Mouse (Mus musculus) right cerebral cortex, adult 18-20 months (tissue): Measurements from ENCODE around the gene Msx2.
A peak's percentile ranks its signal among the peaks of the same experiment; 100 is the strongest.

Experiments
- DNase-seq: peaks from one replicate; pipeline ENCODE4 v3.0.0; 2022; ENCODE audit warnings: mixed read lengths

The Msx2 gene

DNA sequence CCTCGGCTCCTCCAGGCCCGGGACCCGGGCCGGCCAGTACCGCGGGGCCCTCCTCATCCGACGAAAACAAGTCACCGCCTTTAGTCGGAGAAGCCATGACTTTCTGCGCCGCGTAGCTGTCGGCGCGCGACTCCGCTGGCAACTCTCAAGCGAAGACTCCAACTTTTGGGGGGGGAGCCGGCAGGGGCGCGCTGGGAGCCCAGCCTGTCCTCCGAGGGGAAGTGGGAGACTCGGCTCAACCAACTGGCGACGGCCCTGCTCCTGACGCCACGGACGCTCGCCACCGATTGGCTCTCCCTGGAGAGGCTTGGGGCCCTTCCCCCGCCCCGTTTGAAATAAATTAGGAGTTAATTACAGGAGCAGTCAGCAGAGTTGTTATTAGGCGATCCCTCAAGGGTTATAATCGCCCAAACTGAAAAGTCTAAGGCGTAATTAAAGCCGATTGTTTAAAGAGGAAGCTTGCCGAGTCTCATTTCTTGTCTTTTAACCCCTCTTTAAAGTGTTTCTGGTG, at the start of gene Msx2:
Msx2 (minus strand) TSS at position 461 of the 511 bp plus-strand sequence.
- peak; percentile 39 for DNase-seq

DNA sequence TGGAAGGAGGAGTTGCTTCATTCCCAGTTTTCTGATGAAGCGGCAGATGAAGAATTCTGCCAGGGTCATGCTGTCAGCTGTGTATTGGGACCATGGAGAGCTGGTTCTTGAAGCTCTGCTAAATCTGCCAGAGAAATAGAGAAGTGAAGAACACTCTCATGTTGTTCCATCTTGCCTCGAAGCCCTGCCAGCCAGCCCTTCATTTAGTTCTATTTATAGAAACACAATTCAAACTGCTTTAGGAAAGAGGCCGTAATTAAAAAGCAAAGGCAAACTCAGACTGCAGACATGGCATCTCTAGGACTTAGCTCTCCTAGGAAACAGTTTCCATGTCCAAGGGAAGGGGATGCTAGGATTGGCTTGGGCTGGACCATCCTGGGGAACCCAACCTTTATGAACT, 48.6 kb upstream of the Msx2 start:
- no peak for DNase-seq

DNA sequence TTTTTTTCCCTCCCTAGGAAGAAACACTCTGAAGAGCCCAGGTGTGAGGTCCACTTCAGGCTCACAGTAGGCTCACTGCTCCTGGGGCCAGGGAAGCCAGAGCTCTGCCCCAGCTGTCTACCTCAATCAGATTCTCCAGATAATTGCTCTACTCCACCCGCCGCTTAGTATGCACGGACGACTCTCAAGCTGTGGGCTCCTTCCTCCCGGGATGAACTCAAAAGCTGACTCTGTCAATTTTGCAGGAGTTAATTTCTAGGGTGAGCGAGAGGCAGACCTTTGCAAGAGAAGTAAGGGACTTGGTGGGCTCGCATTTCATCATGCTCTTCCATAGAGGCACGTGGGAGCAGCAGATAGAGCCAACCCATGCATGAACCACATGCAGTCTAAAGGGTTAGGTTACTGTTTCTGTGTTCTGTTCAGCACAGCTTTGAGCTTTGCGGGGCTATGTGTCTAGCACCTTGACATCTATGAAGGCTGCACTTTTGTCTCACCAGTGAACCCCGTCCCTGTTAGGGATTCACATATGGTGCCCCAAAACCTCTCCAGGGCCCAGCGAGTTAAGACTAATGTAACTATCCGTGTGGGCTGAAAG, 47.6 kb upstream of the Msx2 start:
- DNase-seq, result no peak

DNA sequence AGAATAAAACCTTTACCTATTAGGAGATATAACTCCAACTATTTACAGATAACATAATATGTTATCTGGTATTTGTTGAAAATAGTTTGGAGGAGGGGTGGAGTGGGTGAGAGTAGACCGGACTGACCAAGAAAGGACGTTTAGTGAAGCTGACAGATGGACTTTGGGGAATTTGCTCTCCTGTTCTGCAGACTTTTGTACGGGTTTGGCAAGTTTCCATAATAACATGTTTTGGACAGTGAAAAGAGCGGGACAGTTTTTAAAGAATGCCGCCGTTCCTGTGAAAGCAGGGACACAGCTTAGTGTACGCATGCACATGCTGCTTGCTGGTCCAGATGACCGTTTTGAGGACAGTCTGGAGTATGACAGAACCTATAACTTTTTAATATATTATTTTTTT, 46.9 kb upstream of the Msx2 start:
- DNase-seq, result no peak

DNA sequence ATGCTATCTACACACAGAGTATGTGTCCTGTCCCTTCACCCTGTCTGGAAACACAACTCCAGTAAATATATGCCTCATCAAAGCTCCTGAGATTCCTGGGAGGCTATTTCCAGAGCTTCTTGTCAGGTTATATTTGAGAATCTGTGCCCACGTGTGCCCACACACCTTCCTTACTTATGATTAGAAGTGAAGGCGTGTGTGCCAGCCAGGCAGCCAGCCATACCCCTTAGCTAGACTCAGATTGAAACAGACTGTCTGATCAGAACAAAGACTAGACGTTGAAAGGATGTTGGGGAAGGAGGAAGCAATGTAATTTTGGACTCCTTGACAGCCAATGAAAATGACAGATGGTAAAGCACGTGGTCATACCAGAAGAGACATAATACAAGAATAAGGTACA, 45.4 kb upstream of the Msx2 start:
- DNase-seq, result peak; percentile 29

DNA sequence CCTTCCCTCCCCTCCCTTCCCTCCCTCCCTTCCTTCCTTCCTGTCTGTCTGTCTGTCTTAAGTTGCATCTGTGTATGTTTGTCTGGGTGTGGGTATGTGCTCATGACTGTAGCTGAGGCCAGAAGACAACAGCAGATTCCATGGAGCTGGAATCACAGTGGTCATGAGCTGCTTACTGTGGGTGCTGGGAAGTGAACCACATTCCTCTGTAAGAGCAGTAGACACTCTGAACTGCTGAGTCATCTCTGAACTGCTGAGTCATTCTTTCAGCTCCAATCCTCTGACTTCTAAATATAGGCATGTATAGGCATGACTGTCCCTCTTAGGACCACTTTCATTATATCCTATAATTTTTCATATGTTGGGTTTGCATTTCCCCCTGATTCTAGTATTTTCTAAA, 41.7 kb upstream of the Msx2 start:
- no peak for DNase-seq

DNA sequence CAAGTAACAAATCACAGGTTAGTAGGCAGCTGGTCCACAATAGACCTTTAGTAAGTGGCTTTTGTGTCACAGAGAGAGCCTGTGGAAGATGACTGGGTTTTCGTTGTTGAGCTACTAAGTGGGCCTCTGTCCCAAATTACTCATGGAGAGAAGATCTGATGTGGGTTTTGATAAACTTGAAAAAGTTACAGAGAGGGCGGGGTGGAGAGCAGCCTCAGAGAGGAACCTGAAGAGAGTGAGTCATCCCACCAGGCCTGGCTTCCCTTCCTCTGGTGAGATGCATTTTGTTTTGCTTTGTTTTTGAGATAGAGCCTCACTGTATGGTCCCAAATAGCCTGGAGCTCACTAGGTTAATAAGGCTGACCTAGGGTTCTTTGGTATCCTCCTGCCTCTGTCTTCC, 38.5 kb upstream of the Msx2 start:
- DNase-seq, result no peak

DNA sequence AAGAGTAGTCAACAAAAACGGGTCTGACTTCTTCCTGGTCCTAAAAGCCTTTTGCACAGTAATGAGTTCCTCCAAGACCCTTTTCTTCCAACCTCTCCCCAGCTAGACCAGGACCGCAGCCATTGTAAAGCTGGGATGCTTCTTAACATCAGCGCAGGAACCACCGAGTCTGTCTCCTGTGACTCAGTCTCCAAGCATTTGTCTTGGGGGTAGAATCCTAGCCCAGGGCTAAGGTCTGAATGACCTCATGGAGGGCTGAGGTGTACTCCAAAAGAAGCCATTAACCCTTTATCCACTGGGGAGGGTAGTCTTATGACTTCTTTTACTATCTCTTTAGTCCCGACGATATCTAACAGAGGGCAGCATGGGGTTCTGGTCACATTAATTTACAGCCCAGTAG, 29.5 kb upstream of the Msx2 start:
- DNase-seq, result no peak

DNA sequence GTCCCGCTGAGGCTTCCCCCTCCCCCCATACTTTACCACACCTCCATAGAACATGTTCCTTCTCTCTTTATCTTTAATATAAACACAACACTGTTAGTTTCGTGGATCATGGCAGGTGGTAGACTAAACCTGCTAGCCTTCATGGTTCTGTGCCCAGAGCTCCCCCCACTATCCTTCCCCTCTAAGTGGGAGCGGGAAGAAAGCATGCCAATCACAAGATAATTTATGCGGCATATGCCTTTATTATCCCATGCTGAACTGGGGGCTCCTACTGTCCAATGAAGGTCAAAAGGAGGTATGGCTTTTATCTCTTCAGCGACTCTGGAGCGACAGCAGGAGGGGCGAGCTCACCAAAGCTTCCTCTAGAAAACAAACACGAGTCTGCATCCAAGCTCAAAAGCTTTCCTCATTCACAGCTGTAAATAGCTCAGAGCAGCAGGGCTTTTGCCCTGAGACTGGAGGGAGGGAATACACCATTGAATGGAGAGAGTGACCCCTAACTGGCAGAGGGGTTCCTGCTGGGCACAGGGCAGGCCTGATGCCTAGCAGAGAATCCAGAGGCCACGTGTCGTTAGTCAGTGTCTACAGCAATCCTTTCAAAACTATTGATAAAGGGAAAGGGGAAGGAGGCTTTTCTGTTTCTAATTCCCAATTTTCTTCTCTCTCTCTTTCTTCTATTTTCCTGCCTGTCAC, 28.8 kb upstream of the Msx2 start:
- no peak for DNase-seq

DNA sequence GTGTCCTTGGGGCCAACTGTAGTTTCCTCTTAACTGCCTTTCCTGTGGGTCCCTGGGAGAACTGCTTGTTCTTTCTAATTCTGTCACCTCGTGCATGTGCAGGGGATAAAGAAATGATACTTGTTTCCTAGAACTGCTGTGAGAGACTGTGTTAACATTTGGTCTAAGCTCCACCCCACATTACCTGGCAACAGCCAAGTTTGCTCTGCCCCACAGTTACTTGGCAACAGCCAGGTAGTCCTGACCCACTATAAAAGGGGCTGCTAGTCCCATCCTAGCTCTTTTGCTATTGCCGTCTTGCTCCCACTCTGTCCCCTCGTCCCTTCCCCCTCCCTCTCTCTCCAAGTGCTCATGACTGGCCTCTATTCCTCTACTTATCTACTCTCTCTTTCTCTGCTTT, 28.2 kb upstream of the Msx2 start:
- no peak for DNase-seq

DNA sequence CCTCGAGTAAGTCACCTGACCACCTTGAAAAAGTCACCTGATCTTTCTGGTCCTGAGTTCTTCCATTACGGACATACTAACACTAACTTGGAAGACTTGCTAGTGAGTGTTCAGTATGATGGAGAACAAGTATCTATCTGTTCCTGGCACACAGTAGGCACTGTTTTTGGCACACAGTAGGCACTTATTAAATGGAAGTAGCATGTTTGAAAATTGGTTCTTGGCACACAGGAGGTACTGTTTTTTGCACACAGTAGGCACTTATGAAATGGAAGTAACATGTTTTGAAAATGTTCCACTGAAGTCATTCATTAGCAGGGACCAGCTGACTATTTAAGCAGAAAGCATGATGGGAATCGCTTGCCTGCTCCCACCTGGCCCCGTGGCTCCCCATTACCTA, 13.6 kb upstream of the Msx2 start:
- no peak for DNase-seq

DNA sequence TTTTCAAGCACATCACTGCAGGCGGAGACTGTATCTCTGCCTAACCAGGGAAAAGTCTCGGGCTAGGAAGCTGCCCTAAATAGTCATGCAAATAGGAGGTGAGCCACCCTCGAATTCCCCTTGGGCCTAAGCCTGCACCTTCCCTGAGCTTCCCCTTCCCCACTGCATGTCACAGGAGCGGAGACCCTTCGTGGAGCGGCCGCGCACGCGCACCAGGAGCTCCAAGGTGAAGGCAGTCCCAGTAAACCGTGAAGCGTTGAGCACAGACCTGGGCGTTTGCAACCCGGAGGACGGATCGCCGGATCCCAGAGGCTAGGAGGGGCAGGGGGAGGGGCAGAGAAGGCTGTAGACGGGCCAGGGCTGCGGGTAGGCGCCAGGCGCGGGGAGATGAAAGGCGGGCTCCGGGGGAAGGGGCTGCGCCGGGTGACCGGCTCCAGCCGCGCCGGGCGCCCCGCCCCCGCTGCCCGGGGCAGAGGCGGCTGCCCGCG, 2.9 kb upstream of the Msx2 start:
- DNase-seq, result no peak

DNA sequence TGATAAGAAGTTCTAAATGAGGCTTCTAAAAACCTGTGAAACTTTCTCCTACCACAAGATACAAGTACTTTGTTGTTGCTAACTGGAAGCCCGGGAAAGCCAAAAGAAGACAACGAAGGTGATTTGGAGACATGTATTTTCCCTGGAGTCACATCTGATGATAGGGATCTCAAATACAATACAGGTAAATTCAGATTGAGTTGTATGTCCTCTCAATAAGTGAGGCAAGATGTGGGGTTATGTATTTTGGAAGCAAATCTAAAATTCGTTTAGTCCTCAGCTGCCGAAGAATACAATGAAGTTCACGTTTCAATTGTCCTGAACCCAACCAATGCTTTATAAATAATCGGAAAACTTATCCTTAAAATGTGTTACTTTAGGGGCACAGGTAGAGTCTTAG, 1.6 kb upstream of the Msx2 start:
- no peak for DNase-seq

DNA sequence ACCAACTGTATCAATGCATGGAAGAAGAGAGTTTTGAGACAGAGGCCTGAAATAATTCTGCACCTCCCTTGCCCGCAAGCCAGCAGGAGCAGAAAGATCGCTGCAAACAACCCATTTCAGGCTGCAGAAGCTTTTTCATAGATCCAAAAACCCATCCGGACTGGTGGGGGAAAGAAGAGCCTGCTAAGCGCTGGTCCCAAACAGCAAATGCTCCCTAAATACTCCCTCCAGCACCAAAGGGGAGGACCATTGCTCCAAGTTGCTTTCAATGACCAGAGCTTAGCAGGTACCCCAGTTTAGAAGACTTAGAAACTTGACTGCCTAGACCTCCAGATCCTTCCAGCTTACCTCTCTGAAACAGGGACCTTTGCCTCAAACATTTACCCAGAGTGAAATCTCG, 1.1 kb upstream of the Msx2 start:
- no peak for DNase-seq

DNA sequence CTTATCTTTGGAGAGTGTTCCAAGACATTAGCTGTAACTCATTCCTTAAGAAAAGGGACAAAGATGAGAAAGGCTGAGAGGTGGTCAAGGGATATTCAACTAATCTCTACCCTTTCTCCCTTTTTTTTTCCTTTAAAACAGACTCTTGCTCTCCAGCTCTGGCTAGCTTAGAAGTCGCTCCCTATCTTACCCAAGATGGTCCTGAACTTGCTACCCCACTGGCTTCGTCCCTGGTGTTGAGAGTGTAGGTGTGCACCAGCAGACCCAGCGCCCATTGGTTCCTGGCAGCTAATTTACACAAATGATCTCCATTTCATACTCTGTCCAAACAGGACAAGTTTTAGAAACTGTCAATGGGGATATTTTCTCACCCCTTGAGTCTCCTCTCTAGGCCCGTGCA, 417 bp upstream of the Msx2 start:
- DNase-seq, result no peak

DNA sequence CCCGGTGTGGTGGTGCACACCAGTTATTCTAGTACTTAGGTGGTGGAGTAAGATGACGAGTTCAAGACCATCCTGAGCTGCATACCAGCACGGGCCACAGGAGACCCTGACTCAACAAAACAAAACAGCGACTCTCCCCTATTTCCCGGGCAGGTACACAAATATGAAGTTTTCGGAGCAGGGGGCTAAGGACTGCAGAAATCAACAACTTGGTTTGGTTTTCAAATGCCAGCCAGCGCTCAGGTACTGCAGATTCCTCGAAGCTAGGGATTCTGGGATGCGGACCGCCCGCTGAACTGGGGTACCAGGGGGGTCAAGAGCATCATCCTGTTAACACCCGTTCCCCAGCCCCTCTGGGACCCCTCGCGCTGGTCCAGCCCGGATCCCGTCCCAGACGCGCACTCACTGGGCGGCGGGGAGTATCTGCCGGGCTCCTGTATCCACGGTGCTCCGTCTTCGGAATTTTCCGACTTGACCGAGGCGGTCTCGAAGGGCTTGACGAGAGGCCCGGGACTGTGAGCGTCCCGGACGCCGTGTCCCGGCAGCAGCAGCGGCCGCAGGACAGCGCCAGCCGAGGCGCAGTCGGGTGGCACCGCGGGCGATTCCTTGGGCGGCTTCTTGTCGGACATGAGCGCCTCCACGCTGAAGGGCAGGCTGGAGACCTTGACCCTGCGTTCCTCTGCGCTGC, 804 bp downstream of the Msx2 start:
- no peak for DNase-seq

DNA sequence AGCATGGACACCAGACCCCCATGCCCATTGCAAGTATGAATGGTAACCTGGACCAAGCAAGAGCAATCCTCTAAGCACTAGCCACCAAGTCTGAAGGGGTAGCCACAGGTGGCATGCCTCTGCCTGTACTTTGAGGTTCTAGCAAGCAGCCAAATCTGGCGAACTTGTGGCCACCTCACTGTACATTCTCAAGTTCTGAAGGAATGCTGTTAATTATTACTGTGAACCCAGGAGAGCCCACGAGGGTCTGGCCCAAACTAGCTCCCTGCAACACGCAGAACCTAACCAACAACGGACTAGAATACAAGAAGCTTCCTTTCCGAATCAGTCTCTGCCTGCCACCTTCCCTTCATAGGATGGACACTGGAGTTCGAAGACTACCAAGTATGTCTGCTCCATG, 1.5 kb downstream of the Msx2 start:
- no peak for DNase-seq

DNA sequence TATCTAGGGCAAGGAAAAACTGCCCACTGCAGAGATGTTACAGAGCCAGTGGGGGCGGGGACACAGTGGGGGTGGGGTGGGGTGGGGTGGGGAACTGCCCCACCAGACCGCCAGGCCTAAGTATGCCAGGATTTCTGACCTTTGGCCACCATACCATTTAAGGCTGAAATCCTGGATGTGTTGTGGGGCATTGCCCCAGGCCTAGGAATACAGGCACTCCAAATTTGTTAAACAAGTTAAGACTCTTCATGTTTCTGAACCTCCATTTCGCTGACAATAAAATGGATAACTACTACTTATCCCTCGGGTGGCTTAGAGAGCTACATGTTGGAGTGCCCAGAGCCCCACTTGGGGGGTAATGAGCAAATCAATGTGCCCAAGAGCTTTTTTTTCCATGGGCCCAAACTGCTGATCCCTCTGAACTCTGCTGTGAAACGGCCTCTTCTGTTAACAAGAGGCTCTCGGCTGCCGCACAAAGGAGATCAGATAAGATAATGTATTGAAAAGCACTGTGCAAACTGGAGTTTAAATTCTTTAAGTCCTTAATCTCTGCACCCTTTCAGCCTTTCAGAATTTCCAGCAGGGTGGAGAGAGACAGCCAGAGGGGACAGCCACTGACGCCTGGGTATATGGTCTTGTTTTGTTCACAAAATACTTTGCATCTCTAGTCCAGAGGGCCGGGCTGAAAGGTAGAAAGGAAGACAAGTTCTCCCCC, 2.3 kb downstream of the Msx2 start:
- no peak for DNase-seq

DNA sequence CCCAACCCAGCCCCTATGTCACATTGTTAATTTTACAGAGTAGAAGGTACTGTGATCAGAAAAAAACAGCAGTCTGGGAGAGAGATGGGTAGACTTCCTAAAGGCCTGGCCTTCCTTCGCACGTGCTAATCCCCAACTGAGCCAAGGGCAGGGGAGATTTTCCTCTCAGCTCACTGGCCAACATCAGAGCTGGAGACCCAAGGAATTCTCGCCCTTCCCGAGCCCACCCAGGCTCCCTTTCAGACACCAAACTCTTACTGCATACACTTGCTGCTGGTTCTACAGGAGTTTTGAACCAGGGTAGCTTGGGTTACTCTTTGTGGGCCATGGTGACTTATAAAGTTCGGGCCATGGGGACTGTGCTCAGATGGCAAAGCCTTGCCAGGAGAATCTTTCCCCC, 3.1 kb downstream of the Msx2 start:
- no peak for DNase-seq

DNA sequence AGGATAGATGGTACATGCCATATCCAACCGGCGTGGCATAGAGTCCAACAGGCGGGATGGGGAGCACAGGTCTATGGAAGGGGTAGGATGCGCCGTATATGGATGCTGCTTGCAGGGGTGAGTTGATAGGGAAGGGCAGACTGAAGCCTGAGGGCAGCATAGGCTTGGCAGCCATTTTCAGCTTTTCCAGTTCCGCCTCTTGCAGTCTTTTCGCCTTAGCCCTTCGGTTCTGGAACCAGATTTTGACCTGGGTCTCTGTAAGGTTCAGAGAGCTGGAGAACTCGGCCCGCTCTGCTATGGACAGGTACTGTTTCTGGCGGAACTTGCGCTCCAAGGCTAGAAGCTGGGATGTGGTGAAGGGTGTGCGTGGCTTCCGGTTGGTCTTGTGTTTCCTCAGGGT, 4.7 kb downstream of the Msx2 start:
- DNase-seq, result no peak

DNA sequence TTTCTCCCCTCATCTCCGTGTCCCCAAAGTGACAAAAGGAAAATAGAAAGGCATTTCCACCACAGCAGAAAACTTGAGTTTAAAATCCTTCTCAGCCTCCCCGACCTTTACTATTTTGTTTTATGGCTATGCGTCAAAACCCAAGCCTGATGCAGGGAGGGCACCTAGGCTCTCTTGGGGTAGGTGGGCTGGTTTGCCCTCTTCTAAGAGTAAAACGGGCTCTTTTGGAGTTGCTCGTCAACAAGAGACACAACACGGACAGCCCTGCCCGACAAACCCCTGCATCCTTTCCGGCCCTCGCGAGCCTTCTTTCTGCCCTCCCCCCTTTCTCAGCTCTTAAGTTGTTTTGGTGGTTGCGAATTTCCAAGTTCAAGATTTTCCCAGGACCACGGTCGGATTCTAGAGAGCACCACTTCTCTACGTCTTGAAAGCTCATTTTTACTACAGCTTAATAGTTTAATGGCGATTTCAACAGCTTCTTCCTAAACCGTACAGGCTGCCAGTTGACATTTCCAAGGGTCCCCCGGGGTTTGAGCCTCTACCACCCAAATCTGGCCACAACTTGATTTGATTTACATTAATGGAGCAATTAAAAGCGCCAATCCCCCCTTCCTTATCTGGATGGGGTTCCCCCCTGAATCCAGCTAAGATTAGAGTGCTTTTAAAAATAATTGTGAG, 6.5 kb downstream of the Msx2 start:
- DNase-seq, result no peak

DNA sequence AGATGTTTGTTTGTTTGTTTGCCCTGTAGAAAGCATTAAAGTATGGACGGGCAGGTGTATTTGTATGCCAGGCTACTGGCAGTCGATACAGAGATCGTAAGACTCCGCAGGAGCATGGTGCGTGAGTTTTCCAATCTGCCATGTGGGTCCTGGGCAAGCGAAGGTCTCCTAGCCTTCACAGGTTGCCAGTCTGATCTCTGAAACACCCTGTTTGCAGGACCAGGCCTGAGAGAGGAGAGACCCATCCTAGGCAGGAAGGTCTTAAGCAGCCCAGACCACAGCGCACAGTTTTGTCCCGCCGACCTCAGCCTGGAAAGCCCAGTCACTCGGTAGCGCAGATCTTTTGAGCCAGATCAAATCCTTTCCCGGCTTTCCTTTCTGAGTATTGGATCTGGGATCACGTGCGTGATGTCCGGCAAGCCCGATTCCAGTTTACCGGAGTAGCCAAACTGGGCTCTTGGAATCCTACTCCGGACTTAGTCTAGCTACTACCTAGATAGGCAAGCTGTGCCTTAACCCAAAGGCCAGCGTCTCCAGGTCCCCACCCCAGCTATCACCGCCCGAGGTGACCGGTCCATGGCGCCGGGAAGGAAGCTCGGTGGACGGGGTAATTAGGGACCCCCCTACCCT, 7.6 kb downstream of the Msx2 start:
- DNase-seq, result no peak
